Mouse (Mus musculus) c-Kit-positive CD71-positive TER-119-positive erythroid progenitor cells, embryonic 14.5 days (primary cell): ENCODE measurements around the gene Ogg1.
"Not testable (repeated sequence)": the region's sequence is repeated elsewhere in the genome, so short reads cannot be mapped to it uniquely, and the experiment has no call there.

Experiments used
- DNase-seq: peaks from one replicate; pipeline ENCODE4 v3.0.0-alpha.2; 2013; ENCODE audit warnings: low spot score

Ogg1 gene

GRCm38 (mm10) chr6:113331721-113332120 lies 4.9 kb downstream of the Ogg1 start:
- DNase-seq: no peak

GRCm38 (mm10) chr6:113332734-113333133 lies 6.0 kb downstream of the Ogg1 start:
- not testable (repeated sequence) for DNase-seq

- DNase-seq: no peak
These were observed 6.6 kb downstream of the Ogg1 start for GRCm38 (mm10) chr6:113333137-113333950.

GRCm38 (mm10) chr6:113334216-113334615 lies 7.4 kb downstream of the Ogg1 start:
- DNase-seq: no peak

- DNase-seq: no peak
These were observed 10.3 kb downstream of the Ogg1 start for GRCm38 (mm10) chr6:113336852-113337620.

GRCm38 (mm10) chr6:113341574-113341973 lies 14.8 kb downstream of the Ogg1 start:
- DNase-seq: no peak

- no peak for DNase-seq
These were observed 15.5 kb downstream of the Ogg1 start for GRCm38 (mm10) chr6:113342297-113342696.

GRCm38 (mm10) chr6:113343177-113344092 lies 16.7 kb downstream of the Ogg1 start, which contains the start of gene Camk1:
Camk1 (minus strand) TSS chr6:113343984.
- DNase-seq: peak; percentile 21

- no peak for DNase-seq
These were observed 17.5 kb downstream of the Ogg1 start for GRCm38 (mm10) chr6:113344321-113344720.

GRCm38 (mm10) chr6:113346897-113347296 lies 20.1 kb downstream of the Ogg1 start:
- no peak for DNase-seq

GRCm38 (mm10) chr6:113350538-113350937 lies 23.8 kb downstream of the Ogg1 start:
- no peak for DNase-seq

- DNase-seq: no peak
These were observed 24.4 kb downstream of the Ogg1 start for GRCm38 (mm10) chr6:113351161-113351560.

GRCm38 (mm10) chr6:113351653-113352052 lies 24.9 kb downstream of the Ogg1 start:
- no peak for DNase-seq

GRCm38 (mm10) chr6:113352820-113353219 lies 26.0 kb downstream of the Ogg1 start:
- no peak for DNase-seq

- no peak for DNase-seq
These were observed 26.9 kb downstream of the Ogg1 start for GRCm38 (mm10) chr6:113353696-113354095.

- no peak for DNase-seq
These were observed 34.7 kb downstream of the Ogg1 start for GRCm38 (mm10) chr6:113361476-113361875.

- DNase-seq: no peak
These were observed 35.5 kb downstream of the Ogg1 start for GRCm38 (mm10) chr6:113362241-113362640.

- no peak for DNase-seq
These were observed 37.9 kb downstream of the Ogg1 start for GRCm38 (mm10) chr6:113364518-113365135.

GRCm38 (mm10) chr6:113366639-113367038 lies 39.9 kb downstream of the Ogg1 start:
- DNase-seq: no peak

GRCm38 (mm10) chr6:113367574-113367973 lies 40.8 kb downstream of the Ogg1 start:
- no peak for DNase-seq

GRCm38 (mm10) chr6:113368124-113368523 lies 41.4 kb downstream of the Ogg1 start:
- DNase-seq: no peak

GRCm38 (mm10) chr6:113368577-113368976 lies 41.8 kb downstream of the Ogg1 start:
- no peak for DNase-seq
